Mouse (Mus musculus): ENCODE results near the gene Mob1b. TPM values are rescaled to one million over a fixed set of nuclear protein-coding genes. Genes with fewer than 3 reads are reported as not detected.
A peak's percentile ranks its signal among the peaks of the same experiment; 100 is the strongest.

Mob1b gene
- total and polyA plus RNA-seq, 2 experiments from 2014 or later: 7.8 to 14.9 TPM

DNA sequence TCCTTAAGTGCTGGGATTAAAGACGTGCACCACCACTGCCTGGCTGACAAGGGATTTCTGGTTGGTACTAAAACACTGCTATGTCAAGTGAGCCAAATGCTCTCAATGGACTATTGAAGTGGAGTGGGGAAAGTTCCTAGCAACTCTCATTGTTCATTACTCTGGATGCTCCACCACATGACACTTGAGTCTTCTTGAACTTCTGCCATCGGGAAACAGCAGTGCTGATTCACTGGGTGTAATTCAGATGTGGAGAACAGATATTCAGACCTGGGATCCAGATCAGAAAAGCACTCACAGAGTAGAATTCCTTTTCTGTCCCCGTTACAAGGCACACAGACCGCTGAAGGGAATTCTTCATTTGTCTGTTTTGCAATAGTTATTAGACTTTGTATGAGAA, 17.1 kb upstream of the Mob1b start:
- 77% methylated on average over 4 of the region's 4 CpGs for WGBS
- Histone ChIP-seq H3K27me3 (ENCODE audit: insufficient read depth, low read length) (no peaks in the 10 kb centered on the region), H3K4me2 (ENCODE audit: low read depth) (no peak overlapping the region), H3K4me1 (ENCODE audit: insufficient read depth) (no peaks in the 10 kb centered on the region), H3K4me3 (ENCODE audit: low read depth, low read length) (no peak overlapping the region), H3K27ac (ENCODE audit: low read depth, low read length) (no peak overlapping the region), H3K9me3 (ENCODE audit: low read length) (no peaks in the 10 kb centered on the region), H3K36me3 (ENCODE audit: insufficient read depth) (no peaks in the 10 kb centered on the region), H3K9ac (no peak overlapping the region)
- ATAC-seq: no peak
- TF ChIP-seq CTCF (IDR thresholded peaks at IDR 0.05; ENCODE audit: low read depth): no peak
- DNase-seq: no peak

DNA sequence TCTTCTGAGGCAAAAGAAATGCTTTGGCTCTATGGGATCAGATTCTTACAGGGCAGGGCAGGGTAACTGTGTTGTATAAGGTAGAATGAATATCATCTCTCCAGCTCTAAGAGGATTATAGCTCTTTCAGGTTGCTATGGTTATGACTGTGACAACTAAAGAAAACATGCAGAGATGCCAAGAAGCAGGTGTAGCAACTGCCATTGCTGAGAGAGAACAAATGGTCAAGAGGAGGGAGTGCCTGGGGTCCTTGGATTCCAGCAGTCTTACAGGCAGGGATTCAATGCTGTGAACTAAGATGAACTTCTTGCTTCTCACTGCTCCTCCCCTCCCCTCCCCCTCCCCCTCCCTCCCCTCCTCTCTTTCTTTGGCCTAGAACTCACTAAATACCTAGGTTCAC, 9.5 kb upstream of the Mob1b start:
- peak overlapping the region; percentile 50; the same call in 1 of the 2 replicates for H3K27ac ChIP-seq (ENCODE audit: low read depth, low read length)
- 0 out of 2 replicates have a peak, but pooled peaks cover 6% of the 10 kb centered on the region for H3K4me1 ChIP-seq (ENCODE audit: insufficient read depth)
- H3K4me2 ChIP-seq (ENCODE audit: low read depth): no peak overlapping the region
- H3K36me3 ChIP-seq (ENCODE audit: insufficient read depth): no peaks in the 10 kb centered on the region
- no peaks in the 10 kb centered on the region for H3K9me3 ChIP-seq (ENCODE audit: low read length)
- H3K27me3 ChIP-seq (ENCODE audit: insufficient read depth, low read length): no peaks in the 10 kb centered on the region
- H3K4me3 ChIP-seq (ENCODE audit: low read depth, low read length): no peak overlapping the region
- DNase-seq: peak; percentile 15
- TF ChIP-seq CTCF (IDR thresholded peaks at IDR 0.05; ENCODE audit: low read depth): no peak
- no peak overlapping the region for H3K9ac ChIP-seq
- ATAC-seq: peak; percentile 42

DNA sequence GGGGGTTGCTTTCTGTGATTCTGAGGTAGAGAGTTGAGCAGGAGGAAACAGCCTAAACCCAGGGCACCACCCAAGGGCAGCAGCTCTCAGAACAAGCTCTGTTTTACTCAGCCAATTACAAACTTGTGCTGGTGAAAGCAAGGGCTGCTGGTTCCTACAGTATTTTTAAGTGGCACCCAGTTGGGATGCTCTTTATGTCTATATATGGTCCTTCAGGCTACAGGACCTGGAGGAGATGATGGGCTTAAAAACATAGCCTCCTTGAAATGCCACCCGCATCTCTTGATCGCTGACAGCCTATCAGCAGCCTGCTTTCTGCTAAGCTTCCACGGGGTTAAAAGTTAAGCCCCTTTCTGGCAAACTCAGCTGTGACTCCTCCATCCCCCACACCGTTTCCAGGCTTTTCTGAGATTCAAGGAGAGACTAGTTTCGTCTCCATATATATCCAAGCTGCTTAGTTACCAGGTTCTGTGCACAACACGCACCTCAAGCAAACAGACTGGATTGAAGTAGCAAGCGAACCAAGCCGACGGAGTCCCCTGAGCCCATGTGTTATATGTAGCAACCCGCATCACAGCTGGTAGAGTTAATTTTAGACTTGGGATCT, 8.9 kb upstream of the Mob1b start:
- H3K27ac ChIP-seq (ENCODE audit: low read depth, low read length): peak overlapping the region; percentile 50; the same call in 1 of the 2 replicates
- DNase-seq: peak; percentile 41
- H3K27me3 ChIP-seq (ENCODE audit: insufficient read depth, low read length): no peaks in the 10 kb centered on the region
- no peaks in the 10 kb centered on the region for H3K36me3 ChIP-seq (ENCODE audit: insufficient read depth)
- no peak for TF ChIP-seq CTCF (IDR thresholded peaks at IDR 0.05; ENCODE audit: low read depth)
- no peak overlapping the region for H3K4me3 ChIP-seq (ENCODE audit: low read depth, low read length)
- no peaks in the 10 kb centered on the region for H3K9me3 ChIP-seq (ENCODE audit: low read length)
- WGBS: 21% methylated on average over 10 of the region's 10 CpGs
- 0 out of 2 replicates have a peak overlapping the region, but pooled peaks have one; percentile 8 for H3K4me2 ChIP-seq (ENCODE audit: low read depth)
- peak; percentile 77 for ATAC-seq
- 0 out of 2 replicates have a peak, but pooled peaks cover 6% of the 10 kb centered on the region for H3K4me1 ChIP-seq (ENCODE audit: insufficient read depth)
- H3K9ac ChIP-seq: no peak overlapping the region

DNA sequence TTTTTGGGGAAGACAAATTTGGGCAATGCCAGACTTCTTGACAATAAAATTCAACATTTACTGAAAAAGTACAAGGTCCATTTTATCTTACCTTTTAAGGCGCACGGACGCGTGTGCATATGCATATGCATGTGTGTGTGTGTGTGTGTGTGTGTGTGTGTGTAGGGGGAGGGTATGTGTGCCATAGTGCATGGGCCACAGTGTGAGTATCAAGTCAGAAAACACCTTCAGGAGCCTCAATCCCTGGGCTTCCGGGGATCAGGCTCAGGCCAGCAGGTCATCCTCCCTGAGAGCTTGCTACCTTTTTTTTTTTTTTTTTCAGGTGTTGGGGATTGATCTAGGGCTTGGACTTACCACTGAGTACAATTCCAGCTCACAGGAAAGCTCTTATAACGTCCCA, 8.3 kb upstream of the Mob1b start:
- WGBS: 71% methylated on average over 6 of the region's 6 CpGs
- Histone ChIP-seq H3K4me2 (ENCODE audit: low read depth) (no peak overlapping the region), H3K4me1 (ENCODE audit: insufficient read depth) (0 out of 2 replicates have a peak, but pooled peaks cover 6% of the 10 kb centered on the region), H3K27ac (ENCODE audit: low read depth, low read length) (no peak overlapping the region), H3K9ac (no peak overlapping the region), H3K4me3 (ENCODE audit: low read depth, low read length) (no peak overlapping the region), H3K36me3 (ENCODE audit: insufficient read depth) (no peaks in the 10 kb centered on the region), H3K27me3 (ENCODE audit: insufficient read depth, low read length) (no peaks in the 10 kb centered on the region), H3K9me3 (ENCODE audit: low read length) (no peaks in the 10 kb centered on the region)
- no peak for DNase-seq
- ATAC-seq: no peak
- TF ChIP-seq CTCF (IDR thresholded peaks at IDR 0.05; ENCODE audit: low read depth): no peak

DNA sequence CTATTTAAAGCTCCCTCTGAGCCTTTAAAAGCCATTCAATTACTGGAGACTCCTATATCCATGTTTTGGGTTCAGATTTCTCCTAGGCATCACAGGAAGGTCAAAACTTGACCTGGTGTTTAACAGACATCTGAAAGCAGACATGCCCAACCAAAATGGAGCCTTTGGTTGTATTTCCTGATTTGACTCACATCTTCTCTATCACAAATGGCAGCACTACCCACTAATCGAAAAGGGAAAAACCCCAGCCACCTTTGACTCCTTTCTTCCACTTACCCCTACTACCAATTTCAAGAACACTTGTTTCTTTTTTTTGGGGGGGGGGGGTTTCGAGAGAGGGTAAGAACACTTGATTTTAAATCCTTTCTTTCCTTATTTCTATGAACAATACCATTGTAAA, 3.7 kb upstream of the Mob1b start:
- Histone ChIP-seq H3K27ac (ENCODE audit: low read depth, low read length) (no peak overlapping the region), H3K4me1 (ENCODE audit: insufficient read depth) (peaks cover 8% of the 10 kb centered on the region), H3K4me2 (ENCODE audit: low read depth) (no peak overlapping the region), H3K9ac (no peak overlapping the region), H3K4me3 (ENCODE audit: low read depth, low read length) (no peak overlapping the region), H3K9me3 (ENCODE audit: low read length) (no peaks in the 10 kb centered on the region), H3K27me3 (ENCODE audit: insufficient read depth, low read length) (no peaks in the 10 kb centered on the region), H3K36me3 (ENCODE audit: insufficient read depth) (no peaks in the 10 kb centered on the region)
- WGBS: 74% methylated on average over 2 of the region's 2 CpGs
- TF ChIP-seq CTCF (IDR thresholded peaks at IDR 0.05; ENCODE audit: low read depth): no peak
- no peak for DNase-seq
- no peak for ATAC-seq

DNA sequence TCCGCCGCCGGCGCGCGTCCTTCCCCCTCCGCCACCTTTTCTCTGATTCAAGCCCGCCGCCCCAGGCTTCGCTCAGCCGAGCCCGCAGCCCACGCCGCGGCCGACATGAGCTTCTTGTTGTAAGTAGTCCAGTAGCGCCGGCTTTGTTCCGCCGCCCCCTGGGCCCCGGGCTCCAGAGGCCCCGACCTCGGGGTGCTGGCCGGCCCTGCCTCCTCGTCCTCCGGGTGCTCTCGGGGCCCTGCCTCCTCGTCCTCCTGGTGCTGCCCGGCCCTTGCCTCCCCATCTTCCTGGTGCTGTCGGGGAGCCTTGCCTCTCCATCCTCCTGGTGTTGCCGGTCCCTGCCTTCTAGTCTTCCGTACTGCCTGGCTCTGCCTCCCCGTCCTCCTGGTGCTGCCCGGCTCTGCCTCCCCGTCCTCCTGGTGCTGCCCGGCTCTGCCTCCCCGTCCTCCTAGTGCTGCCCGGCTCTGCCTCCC, 384 bp downstream of the Mob1b start:
- Histone ChIP-seq H3K4me2 (ENCODE audit: low read depth) (peak overlapping the region; percentile 83), H3K4me3 (ENCODE audit: low read depth, low read length) (peak overlapping the region; percentile 97), H3K27ac (ENCODE audit: low read depth, low read length) (peak overlapping the region; percentile 97), H3K9ac (peak overlapping the region; percentile 97), H3K36me3 (ENCODE audit: insufficient read depth) (no peaks in the 10 kb centered on the region), H3K4me1 (ENCODE audit: insufficient read depth) (peaks cover 19% of the 10 kb centered on the region), H3K9me3 (ENCODE audit: low read length) (no peaks in the 10 kb centered on the region), H3K27me3 (ENCODE audit: insufficient read depth, low read length) (no peaks in the 10 kb centered on the region)
- ATAC-seq (peak; percentile 76), DNase-seq (no peak)
- no peak for TF ChIP-seq CTCF (IDR thresholded peaks at IDR 0.05; ENCODE audit: low read depth)
- WGBS: 3% methylated on average over 35 of the region's 38 CpGs

DNA sequence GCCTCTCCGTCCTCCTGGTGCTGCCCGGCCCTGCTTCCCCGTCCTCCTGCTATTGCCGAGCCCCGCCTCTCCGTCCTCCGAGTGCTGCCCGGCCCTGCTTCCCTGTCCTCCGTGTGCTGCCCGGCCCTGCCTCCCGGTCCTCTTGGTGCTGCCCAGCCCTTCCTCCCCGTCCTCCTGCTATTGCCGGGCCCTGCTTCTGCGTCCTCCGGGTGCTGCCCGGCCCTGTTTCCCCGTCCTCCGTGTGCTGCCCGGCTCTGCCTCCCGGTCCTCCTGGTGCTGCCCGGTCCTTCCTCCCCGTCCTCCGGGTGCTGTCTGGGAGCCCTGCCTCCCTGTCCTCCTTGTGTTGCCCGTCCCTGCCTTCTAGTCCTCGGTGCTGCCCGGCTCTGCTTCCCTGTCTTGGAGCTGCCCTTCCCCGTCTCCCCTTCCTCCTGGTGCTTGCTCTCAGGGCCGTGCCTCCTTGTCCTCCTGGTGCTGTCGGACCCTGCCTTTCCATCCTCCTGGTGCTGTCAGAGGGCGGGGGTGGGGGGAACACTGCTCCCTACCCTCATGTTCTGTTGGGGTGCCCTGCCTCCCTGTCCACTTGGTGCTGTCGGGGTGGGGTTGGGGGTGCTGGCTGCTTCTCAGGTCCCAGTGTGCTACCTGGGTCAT, 1.0 kb downstream of the Mob1b start:
- no peaks in the 10 kb centered on the region for H3K36me3 ChIP-seq (ENCODE audit: insufficient read depth)
- peak overlapping the region; percentile 97 for H3K27ac ChIP-seq (ENCODE audit: low read depth, low read length)
- WGBS: 2% methylated on average over 31 of the region's 31 CpGs
- no peaks in the 10 kb centered on the region for H3K27me3 ChIP-seq (ENCODE audit: insufficient read depth, low read length)
- peak overlapping the region; percentile 97 for H3K4me3 ChIP-seq (ENCODE audit: low read depth, low read length)
- no peaks in the 10 kb centered on the region for H3K9me3 ChIP-seq (ENCODE audit: low read length)
- H3K9ac ChIP-seq: peak overlapping the region; percentile 97
- peaks cover 19% of the 10 kb centered on the region for H3K4me1 ChIP-seq (ENCODE audit: insufficient read depth)
- peak; percentile 39 for DNase-seq
- peak overlapping the region; percentile 83 for H3K4me2 ChIP-seq (ENCODE audit: low read depth)
- ATAC-seq: peak; percentile 40
- TF ChIP-seq CTCF (IDR thresholded peaks at IDR 0.05; ENCODE audit: low read depth): no peak

All from forebrain, postnatal 0 days (tissue).